Mouse (Mus musculus): ENCODE data around the gene Adk.

GRCm38 (mm10) chr14:21359896-21360525 is 307.6 kb downstream of the Adk start:
- TF ChIP-seq CTCF (IDR thresholded peaks at IDR 0.05; ENCODE audit: control insufficient read depth, insufficient read depth, insufficient read length) (no peak), USF1 (IDR thresholded peaks at IDR 0.05; ENCODE audit: low read depth) (no peak), MAX (IDR thresholded peaks at IDR 0.05) (no peak)
